ENCODE assay signal across 13 mouse cellular contexts in genomic region chr4:100890106-100890970, GRCm38 (mm10).
DNase-seq lines count a peak whose midpoint lies in the region; ATAC-seq lines count a peak whose summit lies in the region.
"Had no signal": no experiment of that assay in that cellular context is flagged by ENCODE, and none has a peak within 500 bp of the region (broad histone marks: within the 10 kb centered on the region; RNA-seq: fewer than 3 reads in every experiment).

No protein-coding gene starts in this region.

- peaks cover 35% of the 10 kb centered on the region for H3K4me1 ChIP-seq in neural tube, embryonic 15.5 days
- H3K4me1 ChIP-seq in hindbrain, embryonic 12.5 days: peaks cover 41% of the 10 kb centered on the region
- H3K4me1 ChIP-seq in midbrain, embryonic 12.5 days: peaks cover 49% of the 10 kb centered on the region

- peak; percentile 38 for DNase-seq in neural tube, embryonic 10.5 days (ENCODE audit: extremely low spot score, low spot score)
- DNase-seq in frontal cortex, adult 2 months (ENCODE audit: extremely low spot score in 1 of 2, low spot score in 1 of 2): no peak
- no peak for DNase-seq in cerebellum, adult 18-20 months
- DNase-seq in frontal cortex, postnatal 25 days (ENCODE audit: low spot score in 2 of 2): no peak
- no peak for DNase-seq in testis, postnatal 14 days (ENCODE audit: low spot score)
- DNase-seq: adrenal gland, postnatal 25 days; gastrocnemius, postnatal 10 days; kidney, adult 9 months; lung, postnatal 10 days; spleen, adult 18-20 months had no signal

- H3K9ac ChIP-seq in neural tube, embryonic 15.5 days (replicated peaks): no peak overlapping the region
- H3K9ac ChIP-seq in hindbrain, embryonic 12.5 days: no peak overlapping the region
- no peak overlapping the region for H3K9ac ChIP-seq in midbrain, embryonic 12.5 days (replicated peaks)

- no peaks in the 10 kb centered on the region for H3K36me3 ChIP-seq in neural tube, embryonic 15.5 days
- H3K36me3 ChIP-seq in hindbrain, embryonic 12.5 days: no peaks in the 10 kb centered on the region
- H3K36me3 ChIP-seq in midbrain, embryonic 12.5 days: no peaks in the 10 kb centered on the region

- ATAC-seq in neural tube, embryonic 15.5 days (ENCODE audit: low FRiP score): no peak
- ATAC-seq in hindbrain, embryonic 12.5 days (ENCODE audit: low FRiP score): 0 out of 2 replicates have a peak, but pooled peaks have one; percentile 35
- ATAC-seq in midbrain, embryonic 12.5 days (ENCODE audit: low FRiP score, low read depth): peak; percentile 75

- no peak overlapping the region for H3K4me2 ChIP-seq in neural tube, embryonic 15.5 days
- H3K4me2 ChIP-seq in hindbrain, embryonic 12.5 days (replicated peaks): no peak overlapping the region
- H3K4me2 ChIP-seq in midbrain, embryonic 12.5 days (replicated peaks): no peak overlapping the region

- no peak overlapping the region for H3K4me3 ChIP-seq in neural tube, embryonic 15.5 days (replicated peaks)
- H3K4me3 ChIP-seq in hindbrain, embryonic 12.5 days: no peak overlapping the region
- no peak overlapping the region for H3K4me3 ChIP-seq in midbrain, embryonic 12.5 days

- H3K9me3 ChIP-seq in neural tube, embryonic 15.5 days (replicated peaks): no peaks in the 10 kb centered on the region
- no peaks in the 10 kb centered on the region for H3K9me3 ChIP-seq in hindbrain, embryonic 12.5 days (replicated peaks)
- H3K9me3 ChIP-seq in midbrain, embryonic 12.5 days: no peaks in the 10 kb centered on the region

- H3K27me3 ChIP-seq in neural tube, embryonic 15.5 days (replicated peaks): no peaks in the 10 kb centered on the region
- no peaks in the 10 kb centered on the region for H3K27me3 ChIP-seq in hindbrain, embryonic 12.5 days
- no peaks in the 10 kb centered on the region for H3K27me3 ChIP-seq in midbrain, embryonic 12.5 days

- no peak overlapping the region for H3K27ac ChIP-seq in neural tube, embryonic 15.5 days (replicated peaks)
- peak overlapping the region; percentile 40; the same call in 1 of the 2 replicates for H3K27ac ChIP-seq in hindbrain, embryonic 12.5 days
- H3K27ac ChIP-seq in midbrain, embryonic 12.5 days (replicated peaks): peak overlapping the region; percentile 67

- 14% methylated on average over 7 of the region's 7 CpGs for WGBS in neural tube, embryonic 15.5 days
- WGBS in hindbrain, embryonic 12.5 days: 28% methylated on average over 7 of the region's 7 CpGs
- WGBS in midbrain, embryonic 12.5 days: 22% methylated on average over 7 of the region's 7 CpGs
